Mouse (Mus musculus): ENCODE results near the gene Pik3r5. TPM values are rescaled to one million over a fixed set of nuclear protein-coding genes. Genes with fewer than 3 reads are reported as not detected.
A peak's percentile ranks its signal among the peaks of the same experiment; 100 is the strongest.

The Pik3r5 gene
- polyA plus RNA-seq, 2 experiments from 2014 or later, result 17.1 to 20.0 TPM

- ATAC-seq, result no peak
Measured at GRCm38 (mm10) chr11:68401428-68401827, 30.5 kb upstream of the Pik3r5 start.

- ATAC-seq, result no peak
Measured at GRCm38 (mm10) chr11:68404185-68404584, 27.7 kb upstream of the Pik3r5 start.

GRCm38 (mm10) chr11:68405576-68405975 lies 26.3 kb upstream of the Pik3r5 start:
- ATAC-seq, result no peak

GRCm38 (mm10) chr11:68407266-68407926 lies 24.5 kb upstream of the Pik3r5 start:
- peak; percentile 52 for ATAC-seq

- peak; percentile 49 for ATAC-seq
Measured at GRCm38 (mm10) chr11:68408127-68408526, 23.8 kb upstream of the Pik3r5 start.

- no peak for ATAC-seq
Measured at GRCm38 (mm10) chr11:68417001-68417400, 14.9 kb upstream of the Pik3r5 start.

GRCm38 (mm10) chr11:68417831-68418230 lies 14.1 kb upstream of the Pik3r5 start:
- ATAC-seq, result peak; percentile 91

GRCm38 (mm10) chr11:68425492-68426315 lies 6.2 kb upstream of the Pik3r5 start:
- no peak for ATAC-seq

GRCm38 (mm10) chr11:68427083-68427570 lies 4.8 kb upstream of the Pik3r5 start:
- no peak for ATAC-seq

- no peak for ATAC-seq
Measured at GRCm38 (mm10) chr11:68430662-68431061, 1.3 kb upstream of the Pik3r5 start.

- peak; percentile 52 for ATAC-seq
Measured at GRCm38 (mm10) chr11:68432361-68433021, 570 bp downstream of the Pik3r5 start.

- ATAC-seq, result no peak
Measured at GRCm38 (mm10) chr11:68433534-68433933, 1.6 kb downstream of the Pik3r5 start.

GRCm38 (mm10) chr11:68434697-68435096 lies 2.8 kb downstream of the Pik3r5 start:
- no peak for ATAC-seq

GRCm38 (mm10) chr11:68435601-68436000 lies 3.7 kb downstream of the Pik3r5 start:
- no peak for ATAC-seq

- ATAC-seq, result peak; percentile 25
Measured at GRCm38 (mm10) chr11:68436376-68436775, 4.5 kb downstream of the Pik3r5 start.

- no peak for ATAC-seq
Measured at GRCm38 (mm10) chr11:68440100-68440499, 8.2 kb downstream of the Pik3r5 start.

- no peak for ATAC-seq
Measured at GRCm38 (mm10) chr11:68440965-68441364, 9.0 kb downstream of the Pik3r5 start.

GRCm38 (mm10) chr11:68442346-68442745 lies 10.4 kb downstream of the Pik3r5 start:
- ATAC-seq, result peak; percentile 41

GRCm38 (mm10) chr11:68442983-68443638 lies 11.2 kb downstream of the Pik3r5 start:
- ATAC-seq, result no peak

GRCm38 (mm10) chr11:68445901-68446300 lies 14.0 kb downstream of the Pik3r5 start:
- no peak for ATAC-seq

- no peak for ATAC-seq
Measured at GRCm38 (mm10) chr11:68446547-68446946, 14.6 kb downstream of the Pik3r5 start.

GRCm38 (mm10) chr11:68447242-68447641 lies 15.3 kb downstream of the Pik3r5 start:
- no peak for ATAC-seq

GRCm38 (mm10) chr11:68448356-68448755 lies 16.4 kb downstream of the Pik3r5 start:
- no peak for ATAC-seq
